Mouse (Mus musculus) cerebellum, adult 2 months (tissue): ENCODE measurements at regions not wholly inside any gene's neighbourhood (a gene's known extent, or its start where the extent isn't known, plus 50 kb on each side); places are given as distances from the start of the nearest gene placed in this dataset.

Source experiments
- CTCF ChIP-seq: fragments of 200-500 bp; IDR thresholded peaks from 2 replicates; pipeline ENCODE4 v1.5.1; 2011; ENCODE audit warnings: low read depth, mild to moderate bottlenecking, control low read depth, low read length, moderate library complexity, borderline replicate concordance; ENCODE audit not compliant: insufficient read depth
- POLR2A ChIP-seq: fragments of 200-500 bp; IDR thresholded peaks from 2 replicates; pipeline ENCODE4 v1.6.1; 2011; ENCODE audit warnings: low read length, control low read depth, borderline replicate concordance; ENCODE audit not compliant: insufficient read depth

GRCm38 (mm10) chr17:75877848-75878247 lies 326.1 kb upstream of the Fam98a start:
- TF ChIP-seq CTCF: no peak
- TF ChIP-seq POLR2A: no peak
